Mouse (Mus musculus) CD4-positive helper T cell, adult 2 months (primary cell): ENCODE results near the gene Pbx3.

Source experiments
- DNase-seq: peaks from one replicate; pipeline ENCODE4 v3.0.0-alpha.2; 2012; ENCODE audit warnings: low read depth, missing footprints, low spot score

Pbx3 gene

GRCm38 (mm10) chr2:34372305-34373301 is at the start of gene Pbx3:
Pbx3 (minus strand) TSS chr2:34373142.
- DNase-seq = peak; percentile 93

GRCm38 (mm10) chr2:34420256-34420655 is 47.3 kb upstream of the Pbx3 start:
- no peak for DNase-seq

- DNase-seq = no peak
Observed at GRCm38 (mm10) chr2:34409741-34410340, 36.9 kb upstream of the Pbx3 start.

- no peak for DNase-seq
Observed at GRCm38 (mm10) chr2:34408341-34408740, 35.4 kb upstream of the Pbx3 start.

- no peak for DNase-seq
Observed at GRCm38 (mm10) chr2:34407596-34407995, 34.7 kb upstream of the Pbx3 start.

GRCm38 (mm10) chr2:34406601-34407464 is 33.9 kb upstream of the Pbx3 start, which contains the start of gene Mapkap1:
Mapkap1 (plus strand) TSS chr2:34406771.
- peak; percentile 97 for DNase-seq

GRCm38 (mm10) chr2:34399535-34399934 is 26.6 kb upstream of the Pbx3 start:
- no peak for DNase-seq

GRCm38 (mm10) chr2:34378930-34379329 is 6.0 kb upstream of the Pbx3 start:
- no peak for DNase-seq

- no peak for DNase-seq
Observed at GRCm38 (mm10) chr2:34374349-34374748, 1.4 kb upstream of the Pbx3 start.

- DNase-seq = no peak
Observed at GRCm38 (mm10) chr2:34373886-34374285, 944 bp upstream of the Pbx3 start.

- DNase-seq = peak; percentile 68
Observed at GRCm38 (mm10) chr2:34371441-34372304, 1.3 kb downstream of the Pbx3 start.

- DNase-seq = peak; percentile 23
Observed at GRCm38 (mm10) chr2:34370725-34371440, 2.1 kb downstream of the Pbx3 start.

GRCm38 (mm10) chr2:34370349-34370724 is 2.6 kb downstream of the Pbx3 start:
- no peak for DNase-seq

- DNase-seq = no peak
Observed at GRCm38 (mm10) chr2:34368396-34368795, 4.5 kb downstream of the Pbx3 start.

- no peak for DNase-seq
Observed at GRCm38 (mm10) chr2:34367024-34367423, 5.9 kb downstream of the Pbx3 start.

GRCm38 (mm10) chr2:34363678-34364077 is 9.3 kb downstream of the Pbx3 start:
- DNase-seq = no peak

GRCm38 (mm10) chr2:34355801-34356211 is 17.1 kb downstream of the Pbx3 start:
- no peak for DNase-seq

GRCm38 (mm10) chr2:34352006-34352405 is 20.9 kb downstream of the Pbx3 start:
- DNase-seq = no peak

GRCm38 (mm10) chr2:34347096-34347495 is 25.8 kb downstream of the Pbx3 start:
- no peak for DNase-seq

- no peak for DNase-seq
Observed at GRCm38 (mm10) chr2:34298664-34299063, 74.3 kb downstream of the Pbx3 start.
